Mouse (Mus musculus) erythroblast, embryonic 14.5 days (primary cell): Measurements from ENCODE around the gene Mgp.

Source experiments
- GATA1 ChIP-seq: IDR thresholded peaks from 2 replicates; pipeline ENCODE4 v1.6.1; 2012; ENCODE audit warnings: low read length, inconsistent platforms, mixed read lengths
- TAL1 ChIP-seq: IDR thresholded peaks from 3 replicates; pipeline ENCODE4 v1.6.1; 2012; ENCODE audit warnings: low read length, inconsistent platforms, mixed read lengths

DNA sequence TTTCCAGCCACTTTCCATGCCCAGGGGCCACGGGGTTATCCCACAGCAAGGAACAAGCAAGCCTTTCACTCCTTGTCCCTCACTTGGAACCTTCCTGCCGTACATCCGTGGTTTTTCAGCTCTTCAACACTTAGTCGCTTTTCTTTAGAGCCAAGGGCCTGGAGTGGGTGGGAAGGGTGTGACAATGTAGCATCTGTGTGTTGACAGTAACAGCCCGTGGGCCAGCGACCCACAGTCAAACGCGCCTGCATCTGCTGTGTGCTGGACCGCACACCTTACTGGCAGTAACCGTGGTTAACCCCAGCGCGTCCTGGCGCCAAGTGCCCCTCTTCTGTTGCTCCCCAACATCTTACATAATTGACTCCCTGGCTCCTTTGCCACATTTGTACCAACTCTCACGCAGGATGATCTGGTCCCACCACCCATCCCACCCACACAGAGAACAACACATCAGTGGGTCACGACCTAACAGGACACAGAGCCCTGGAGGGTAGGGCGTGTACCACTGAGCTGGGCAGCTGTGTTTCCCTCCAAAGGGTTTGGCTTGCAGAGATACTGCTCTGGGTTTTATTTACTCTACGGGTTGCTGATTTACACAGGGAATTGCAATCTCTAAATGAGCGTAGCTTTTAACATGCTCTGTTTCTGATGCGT, 30.8 kb upstream of the Mgp start:
- TF ChIP-seq GATA1 (no peak), TAL1 (no peak)
